Mouse (Mus musculus): ENCODE data around the gene Nxn. TPM values are rescaled to one million over a fixed set of nuclear protein-coding genes. Genes with fewer than 3 reads are reported as not detected.

Gene Nxn
- polyA plus RNA-seq, 1 experiment from 2014 or later, result 2.6 TPM

GRCm38 (mm10) chr11:76324801-76325200, 74.1 kb downstream of the Nxn start:
- H3K27ac ChIP-seq (ENCODE audit: low read length), result no peak overlapping the region

GRCm38 (mm10) chr11:76324207-76324606, 74.7 kb downstream of the Nxn start:
- H3K36me3 ChIP-seq (ENCODE audit: control insufficient read depth, insufficient read depth), result no peaks in the 10 kb centered on the region
- no peaks in the 10 kb centered on the region for H3K9me3 ChIP-seq (replicated peaks; ENCODE audit: control insufficient read depth, low read length)
- H3K4me1 ChIP-seq (ENCODE audit: control insufficient read depth, low read depth, low read length), result no peaks in the 10 kb centered on the region
- H3K9ac ChIP-seq (ENCODE audit: low read depth, low read length), result no peak overlapping the region
- no peak overlapping the region for H3K4me2 ChIP-seq (ENCODE audit: low read depth, low read length)
- ATAC-seq (ENCODE audit: low read depth), result no peak
- H3K27me3 ChIP-seq (ENCODE audit: control insufficient read depth, insufficient read depth, low read depth, low read length), result no peaks in the 10 kb centered on the region
- no peak overlapping the region for H3K27ac ChIP-seq (ENCODE audit: low read length)
- H3K4me3 ChIP-seq (ENCODE audit: low read depth, low read length), result no peak overlapping the region
- 64% methylated on average over 9 of the region's 9 CpGs for WGBS (ENCODE audit: insufficient replicate concordance)

More at GRCm38 (mm10) chr11:76324801-76325200, 74.1 kb downstream of the Nxn start:
- Histone ChIP-seq H3K27me3 (ENCODE audit: control insufficient read depth, insufficient read depth, low read depth, low read length) (no peaks in the 10 kb centered on the region), H3K4me2 (ENCODE audit: low read depth, low read length) (no peak overlapping the region), H3K4me1 (ENCODE audit: control insufficient read depth, low read depth, low read length) (no peaks in the 10 kb centered on the region), H3K36me3 (ENCODE audit: control insufficient read depth, insufficient read depth) (no peaks in the 10 kb centered on the region), H3K9ac (ENCODE audit: low read depth, low read length) (no peak overlapping the region), H3K4me3 (ENCODE audit: low read depth, low read length) (no peak overlapping the region), H3K9me3 (replicated peaks; ENCODE audit: control insufficient read depth, low read length) (no peaks in the 10 kb centered on the region)
- ATAC-seq (ENCODE audit: low read depth), result no peak
- WGBS (ENCODE audit: insufficient replicate concordance), result 61% methylated on average over 9 of the region's 9 CpGs

- H3K4me2 ChIP-seq (ENCODE audit: low read depth, low read length), result no peak overlapping the region
- no peaks in the 10 kb centered on the region for H3K36me3 ChIP-seq (ENCODE audit: control insufficient read depth, insufficient read depth)
- no peak overlapping the region for H3K27ac ChIP-seq (ENCODE audit: low read length)
- no peaks in the 10 kb centered on the region for H3K9me3 ChIP-seq (replicated peaks; ENCODE audit: control insufficient read depth, low read length)
- 64% methylated on average over 5 of the region's 5 CpGs for WGBS (ENCODE audit: insufficient replicate concordance)
- H3K4me3 ChIP-seq (ENCODE audit: low read depth, low read length), result no peak overlapping the region
- no peak for ATAC-seq (ENCODE audit: low read depth)
- H3K9ac ChIP-seq (ENCODE audit: low read depth, low read length), result no peak overlapping the region
- no peaks in the 10 kb centered on the region for H3K4me1 ChIP-seq (ENCODE audit: control insufficient read depth, low read depth, low read length)
- no peaks in the 10 kb centered on the region for H3K27me3 ChIP-seq (ENCODE audit: control insufficient read depth, insufficient read depth, low read depth, low read length)
These were observed 76.0 kb downstream of the Nxn start for GRCm38 (mm10) chr11:76322939-76323338.

GRCm38 (mm10) chr11:76322081-76322480, 76.9 kb downstream of the Nxn start:
- Histone ChIP-seq H3K4me3 (ENCODE audit: low read depth, low read length) (no peak overlapping the region), H3K4me2 (ENCODE audit: low read depth, low read length) (no peak overlapping the region), H3K9ac (ENCODE audit: low read depth, low read length) (no peak overlapping the region), H3K27ac (ENCODE audit: low read length) (no peak overlapping the region), H3K9me3 (replicated peaks; ENCODE audit: control insufficient read depth, low read length) (no peaks in the 10 kb centered on the region), H3K4me1 (ENCODE audit: control insufficient read depth, low read depth, low read length) (no peaks in the 10 kb centered on the region), H3K27me3 (ENCODE audit: control insufficient read depth, insufficient read depth, low read depth, low read length) (no peaks in the 10 kb centered on the region), H3K36me3 (ENCODE audit: control insufficient read depth, insufficient read depth) (no peaks in the 10 kb centered on the region)
- ATAC-seq (ENCODE audit: low read depth), result no peak
- 48% methylated on average over 1 of the region's 1 CpGs for WGBS (ENCODE audit: insufficient replicate concordance)

- Histone ChIP-seq H3K4me2 (ENCODE audit: low read depth, low read length) (no peak overlapping the region), H3K36me3 (ENCODE audit: control insufficient read depth, insufficient read depth) (no peaks in the 10 kb centered on the region), H3K27me3 (ENCODE audit: control insufficient read depth, insufficient read depth, low read depth, low read length) (no peaks in the 10 kb centered on the region), H3K4me1 (ENCODE audit: control insufficient read depth, low read depth, low read length) (no peaks in the 10 kb centered on the region), H3K4me3 (ENCODE audit: low read depth, low read length) (no peak overlapping the region), H3K27ac (ENCODE audit: low read length) (no peak overlapping the region), H3K9ac (ENCODE audit: low read depth, low read length) (no peak overlapping the region), H3K9me3 (replicated peaks; ENCODE audit: control insufficient read depth, low read length) (no peaks in the 10 kb centered on the region)
- whole genome bisulfite sequencing (ENCODE audit: insufficient replicate concordance), result 79% methylated on average over 9 of the region's 9 CpGs
- ATAC-seq (ENCODE audit: low read depth), result no peak
These were observed 78.5 kb downstream of the Nxn start for GRCm38 (mm10) chr11:76320475-76320874.

GRCm38 (mm10) chr11:76319714-76320435, 79.1 kb downstream of the Nxn start:
- H3K36me3 ChIP-seq (ENCODE audit: control insufficient read depth, insufficient read depth), result no peaks in the 10 kb centered on the region

GRCm38 (mm10) chr11:76317904-76318303, 81.0 kb downstream of the Nxn start:
- 44% methylated on average over 2 of the region's 2 CpGs for WGBS (ENCODE audit: insufficient replicate concordance)
- no peak overlapping the region for H3K4me3 ChIP-seq (ENCODE audit: low read depth, low read length)
- no peaks in the 10 kb centered on the region for H3K4me1 ChIP-seq (ENCODE audit: control insufficient read depth, low read depth, low read length)
- H3K9ac ChIP-seq (ENCODE audit: low read depth, low read length), result no peak overlapping the region
- H3K9me3 ChIP-seq (replicated peaks; ENCODE audit: control insufficient read depth, low read length), result no peaks in the 10 kb centered on the region
- no peaks in the 10 kb centered on the region for H3K27me3 ChIP-seq (ENCODE audit: control insufficient read depth, insufficient read depth, low read depth, low read length)
- H3K4me2 ChIP-seq (ENCODE audit: low read depth, low read length), result no peak overlapping the region
- H3K36me3 ChIP-seq (ENCODE audit: control insufficient read depth, insufficient read depth), result no peaks in the 10 kb centered on the region
- no peak overlapping the region for H3K27ac ChIP-seq (ENCODE audit: low read length)
- ATAC-seq (ENCODE audit: low read depth), result no peak

More at GRCm38 (mm10) chr11:76319714-76320435, 79.1 kb downstream of the Nxn start:
- ATAC-seq (ENCODE audit: low read depth), result no peak
- no peak overlapping the region for H3K4me2 ChIP-seq (ENCODE audit: low read depth, low read length)
- H3K27me3 ChIP-seq (ENCODE audit: control insufficient read depth, insufficient read depth, low read depth, low read length), result no peaks in the 10 kb centered on the region
- no peaks in the 10 kb centered on the region for H3K9me3 ChIP-seq (replicated peaks; ENCODE audit: control insufficient read depth, low read length)
- H3K4me3 ChIP-seq (ENCODE audit: low read depth, low read length), result no peak overlapping the region
- H3K9ac ChIP-seq (ENCODE audit: low read depth, low read length), result no peak overlapping the region
- WGBS (ENCODE audit: insufficient replicate concordance), result 60% methylated on average over 9 of the region's 9 CpGs
- no peaks in the 10 kb centered on the region for H3K4me1 ChIP-seq (ENCODE audit: control insufficient read depth, low read depth, low read length)
- H3K27ac ChIP-seq (ENCODE audit: low read length), result no peak overlapping the region

GRCm38 (mm10) chr11:76315785-76316444, 83.0 kb downstream of the Nxn start:
- no peaks in the 10 kb centered on the region for H3K4me1 ChIP-seq (ENCODE audit: control insufficient read depth, low read depth, low read length)
- no peaks in the 10 kb centered on the region for H3K9me3 ChIP-seq (replicated peaks; ENCODE audit: control insufficient read depth, low read length)
- H3K27ac ChIP-seq (ENCODE audit: low read length), result no peak overlapping the region
- no peaks in the 10 kb centered on the region for H3K36me3 ChIP-seq (ENCODE audit: control insufficient read depth, insufficient read depth)
- WGBS (ENCODE audit: insufficient replicate concordance), result 42% methylated on average over 5 of the region's 5 CpGs
- no peak overlapping the region for H3K9ac ChIP-seq (ENCODE audit: low read depth, low read length)
- no peaks in the 10 kb centered on the region for H3K27me3 ChIP-seq (ENCODE audit: control insufficient read depth, insufficient read depth, low read depth, low read length)
- no peak overlapping the region for H3K4me3 ChIP-seq (ENCODE audit: low read depth, low read length)
- no peak for ATAC-seq (ENCODE audit: low read depth)
- no peak overlapping the region for H3K4me2 ChIP-seq (ENCODE audit: low read depth, low read length)

GRCm38 (mm10) chr11:76314741-76315140, 84.2 kb downstream of the Nxn start:
- no peaks in the 10 kb centered on the region for H3K27me3 ChIP-seq (ENCODE audit: control insufficient read depth, insufficient read depth, low read depth, low read length)
- H3K4me2 ChIP-seq (ENCODE audit: low read depth, low read length), result no peak overlapping the region
- no peak overlapping the region for H3K4me3 ChIP-seq (ENCODE audit: low read depth, low read length)
- no peak overlapping the region for H3K27ac ChIP-seq (ENCODE audit: low read length)
- H3K4me1 ChIP-seq (ENCODE audit: control insufficient read depth, low read depth, low read length), result no peaks in the 10 kb centered on the region
- 45% methylated on average over 4 of the region's 4 CpGs for WGBS (ENCODE audit: insufficient replicate concordance)
- H3K9ac ChIP-seq (ENCODE audit: low read depth, low read length), result no peak overlapping the region
- ATAC-seq (ENCODE audit: low read depth), result no peak
- no peaks in the 10 kb centered on the region for H3K36me3 ChIP-seq (ENCODE audit: control insufficient read depth, insufficient read depth)
- no peaks in the 10 kb centered on the region for H3K9me3 ChIP-seq (replicated peaks; ENCODE audit: control insufficient read depth, low read length)
